Mouse (Mus musculus): ENCODE results near the gene Parvb.

Gene Parvb

GRCm38 (mm10) chr15:84217969-84218782, 13.7 kb upstream of the Parvb start:
- no peak for DNase-seq

GRCm38 (mm10) chr15:84218783-84219271, 13.0 kb upstream of the Parvb start:
- DNase-seq: peak; percentile 44

GRCm38 (mm10) chr15:84221539-84221938, 10.3 kb upstream of the Parvb start:
- DNase-seq: no peak

- no peak for DNase-seq
Measured at GRCm38 (mm10) chr15:84223423-84223822, 8.4 kb upstream of the Parvb start.

GRCm38 (mm10) chr15:84224779-84225178, 7.1 kb upstream of the Parvb start:
- no peak for DNase-seq

GRCm38 (mm10) chr15:84226918-84227317, 4.9 kb upstream of the Parvb start:
- no peak for DNase-seq

GRCm38 (mm10) chr15:84230661-84231060, 1.2 kb upstream of the Parvb start:
- no peak for DNase-seq

- DNase-seq: peak; percentile 50
Measured at GRCm38 (mm10) chr15:84231113-84231712, 630 bp upstream of the Parvb start.

GRCm38 (mm10) chr15:84232609-84233008, 766 bp downstream of the Parvb start:
- DNase-seq: no peak

GRCm38 (mm10) chr15:84234794-84235581, 3.1 kb downstream of the Parvb start:
- DNase-seq: no peak

GRCm38 (mm10) chr15:84235646-84236045, 3.8 kb downstream of the Parvb start:
- DNase-seq: peak; percentile 71

- no peak for DNase-seq
Measured at GRCm38 (mm10) chr15:84238552-84238951, 6.7 kb downstream of the Parvb start.

- no peak for DNase-seq
Measured at GRCm38 (mm10) chr15:84238991-84239401, 7.2 kb downstream of the Parvb start.

- DNase-seq: no peak
Measured at GRCm38 (mm10) chr15:84241520-84241919, 9.7 kb downstream of the Parvb start.

- DNase-seq: no peak
Measured at GRCm38 (mm10) chr15:84245104-84245503, 13.3 kb downstream of the Parvb start.

- DNase-seq: no peak
Measured at GRCm38 (mm10) chr15:84246195-84246594, 14.4 kb downstream of the Parvb start.

- DNase-seq: no peak
Measured at GRCm38 (mm10) chr15:84247309-84247708, 15.5 kb downstream of the Parvb start.

GRCm38 (mm10) chr15:84251227-84251626, 19.4 kb downstream of the Parvb start:
- peak; percentile 52 for DNase-seq

GRCm38 (mm10) chr15:84252645-84253044, 20.8 kb downstream of the Parvb start:
- DNase-seq: no peak

GRCm38 (mm10) chr15:84253757-84254156, 21.9 kb downstream of the Parvb start:
- no peak for DNase-seq

GRCm38 (mm10) chr15:84254387-84254786, 22.5 kb downstream of the Parvb start:
- DNase-seq: no peak

- no peak for DNase-seq
Measured at GRCm38 (mm10) chr15:84256254-84256850, 24.5 kb downstream of the Parvb start.

GRCm38 (mm10) chr15:84256864-84257263, 25.0 kb downstream of the Parvb start:
- no peak for DNase-seq
